Mouse (Mus musculus): ENCODE results near the gene Irak2.

Irak2 gene

DNA sequence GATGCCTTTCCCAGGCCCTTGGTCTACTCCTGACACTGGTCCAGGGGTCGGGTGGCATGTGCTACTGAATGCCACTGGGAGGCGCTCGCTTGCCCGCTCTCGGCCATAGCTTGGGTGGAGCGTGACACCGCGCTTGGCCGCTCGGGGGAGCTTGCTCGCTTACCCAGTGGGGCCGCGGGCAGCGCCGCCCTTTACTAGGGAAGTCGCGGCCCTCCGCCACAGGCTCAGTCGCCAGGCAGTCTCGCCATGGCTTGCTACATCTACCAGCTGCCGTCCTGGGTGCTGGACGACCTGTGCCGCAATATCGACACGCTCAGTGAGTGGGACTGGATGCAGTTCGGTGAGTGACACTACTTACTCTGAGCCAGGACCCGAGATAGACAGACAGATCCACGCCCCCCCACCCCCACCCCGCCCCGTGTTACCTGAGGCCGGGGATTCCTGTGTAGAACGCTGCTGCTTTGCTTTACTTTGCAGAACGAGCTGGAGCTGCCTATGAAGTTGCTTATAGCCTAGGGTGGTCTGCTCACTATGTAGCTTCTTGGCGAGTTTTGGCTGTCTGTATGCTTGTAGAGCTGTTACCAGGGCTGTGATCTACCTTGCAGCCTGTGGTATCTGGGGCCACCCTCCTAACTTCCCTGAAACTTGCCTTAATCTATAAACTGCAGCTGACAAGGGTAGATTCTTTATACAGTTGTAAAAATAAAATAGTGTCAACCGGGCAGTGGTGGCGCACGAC lies at the start of gene Irak2:
TSS of gene Irak2 (plus strand) at position 166 of the 739 bp plus-strand sequence.
- peak; percentile 81 for DNase-seq (ENCODE audit: low read depth, low spot score)

DNA sequence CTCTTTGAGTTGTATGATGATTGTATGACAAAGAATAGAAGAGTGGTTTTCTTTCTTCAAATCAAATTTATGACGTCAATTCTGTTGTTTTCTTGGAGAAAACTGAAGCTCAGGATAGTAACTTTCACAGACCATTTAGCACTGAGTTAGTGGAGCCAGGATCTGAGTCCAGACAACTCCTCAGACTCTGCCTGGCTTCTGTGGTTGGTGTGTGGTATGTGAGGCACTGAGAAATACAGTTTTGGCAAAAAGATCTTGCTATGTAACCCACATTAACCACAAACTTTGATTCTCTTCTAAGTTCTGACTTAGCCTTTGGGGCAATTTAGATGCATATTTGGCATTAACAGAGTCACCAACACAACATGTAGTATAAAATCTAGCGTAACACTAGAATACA lies 45.6 kb upstream of the Irak2 start:
- no peak for DNase-seq (ENCODE audit: low read depth, low spot score)

DNA sequence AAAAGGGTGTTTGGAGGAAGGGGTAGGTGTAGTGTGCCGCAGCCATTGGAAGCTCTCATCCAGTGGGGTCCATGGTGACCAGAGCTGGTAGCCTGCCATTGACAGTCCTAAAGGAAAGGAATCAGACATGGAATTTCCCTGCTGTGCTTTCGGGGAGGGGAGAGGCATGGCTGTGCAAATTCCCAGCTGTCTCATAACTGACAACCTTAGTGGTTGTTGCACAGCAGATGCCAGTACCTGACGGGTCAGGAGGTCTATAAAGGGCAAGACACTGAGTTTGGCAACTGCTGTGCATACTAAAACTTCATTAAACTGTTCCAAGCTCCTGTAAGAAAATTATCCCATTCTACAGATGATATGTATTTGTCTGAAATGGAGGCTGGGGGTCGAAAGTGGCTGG lies 40.3 kb upstream of the Irak2 start:
- no peak for DNase-seq (ENCODE audit: low read depth, low spot score)

DNA sequence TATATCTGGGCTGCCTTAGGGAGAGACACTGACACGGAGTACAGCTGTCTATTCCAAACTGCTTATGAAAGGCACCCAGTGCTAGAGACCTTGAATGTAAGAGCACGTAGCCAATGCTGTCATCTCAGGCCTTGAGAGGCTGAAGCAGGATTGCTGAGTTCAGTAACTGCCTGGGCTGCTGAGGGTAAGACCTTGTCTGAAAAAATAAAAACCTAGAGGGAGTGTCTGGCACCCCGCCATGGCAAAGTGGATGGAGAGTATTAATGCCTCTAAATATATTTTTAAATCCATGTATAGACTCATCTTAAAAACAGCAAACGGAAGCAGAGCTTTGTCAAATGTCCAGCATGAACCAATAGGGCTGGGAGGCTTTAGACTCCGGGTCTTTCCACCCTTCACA lies 38.4 kb upstream of the Irak2 start:
- DNase-seq (ENCODE audit: low read depth, low spot score) = no peak

DNA sequence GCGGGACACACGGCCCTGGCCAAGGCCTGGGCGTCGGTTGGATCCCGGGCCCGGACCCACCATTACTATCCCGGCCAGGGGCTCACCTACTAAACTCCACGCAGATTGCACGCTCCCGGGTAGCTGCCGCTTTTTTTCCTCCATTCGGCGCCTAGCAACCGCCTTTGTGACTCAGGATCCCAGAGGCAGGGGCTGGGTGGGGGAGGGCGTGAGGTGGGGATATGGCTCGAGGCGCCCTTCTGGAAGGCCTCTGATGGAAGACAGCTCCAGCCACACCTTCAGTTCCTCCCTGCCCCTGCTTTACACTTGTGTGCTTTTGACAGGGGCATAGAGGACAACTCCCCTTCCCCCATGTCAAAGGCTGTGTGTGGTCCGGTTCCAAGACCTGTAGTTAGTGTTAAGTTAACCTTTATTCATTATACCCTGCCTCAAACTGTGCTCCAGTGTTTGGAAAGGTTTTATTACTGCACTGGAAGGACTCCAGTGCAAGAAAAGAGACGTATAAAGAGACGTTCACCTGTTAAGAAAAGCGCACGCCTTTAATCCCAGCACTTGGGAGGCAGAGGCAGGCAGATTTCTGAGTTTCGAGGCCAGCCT lies 37.6 kb upstream of the Irak2 start, which contains the start of gene Fancd2os:
TSS of gene Fancd2os (minus strand) at position 173 of the 597 bp plus-strand sequence.
- DNase-seq (ENCODE audit: low read depth, low spot score) = no peak

DNA sequence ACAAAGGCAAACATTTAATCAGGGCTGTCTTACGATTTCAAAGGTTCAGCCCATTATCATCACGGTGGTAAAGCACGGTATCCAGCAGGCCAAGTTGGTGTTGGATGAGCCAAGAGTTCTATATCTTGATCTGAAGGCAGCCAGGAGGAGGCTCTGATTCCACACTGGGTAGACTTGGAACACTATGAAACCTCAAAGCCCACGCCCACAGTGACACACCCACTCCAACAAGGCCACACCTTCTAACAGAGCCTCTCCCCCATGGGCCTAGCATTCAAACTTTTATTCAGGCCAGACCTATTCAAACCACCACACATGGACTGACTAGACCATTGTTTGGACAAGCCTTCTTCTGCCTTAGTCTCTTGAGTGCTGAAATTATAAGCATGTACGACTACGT lies 35.4 kb upstream of the Irak2 start:
- no peak for DNase-seq (ENCODE audit: low read depth, low spot score)

DNA sequence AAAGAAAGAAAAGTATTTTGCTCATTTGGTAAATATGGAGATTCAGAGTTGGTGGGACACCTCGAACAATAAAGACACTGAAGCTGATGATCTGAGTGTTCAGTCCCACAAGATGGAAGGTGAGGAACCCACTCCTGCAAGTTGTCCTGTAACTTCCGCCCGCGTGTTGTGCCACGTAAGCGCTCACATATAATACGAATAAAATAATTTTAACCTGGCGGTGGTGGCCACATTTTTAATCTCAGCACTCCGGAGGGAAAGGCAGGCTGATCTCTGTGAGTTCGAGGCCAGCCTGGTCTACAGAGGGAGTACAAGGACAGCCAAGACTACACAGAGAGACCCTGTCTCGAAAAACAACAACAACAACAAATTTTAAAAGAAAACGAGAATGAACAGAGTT lies 34.3 kb upstream of the Irak2 start:
- DNase-seq (ENCODE audit: low read depth, low spot score) = no peak

DNA sequence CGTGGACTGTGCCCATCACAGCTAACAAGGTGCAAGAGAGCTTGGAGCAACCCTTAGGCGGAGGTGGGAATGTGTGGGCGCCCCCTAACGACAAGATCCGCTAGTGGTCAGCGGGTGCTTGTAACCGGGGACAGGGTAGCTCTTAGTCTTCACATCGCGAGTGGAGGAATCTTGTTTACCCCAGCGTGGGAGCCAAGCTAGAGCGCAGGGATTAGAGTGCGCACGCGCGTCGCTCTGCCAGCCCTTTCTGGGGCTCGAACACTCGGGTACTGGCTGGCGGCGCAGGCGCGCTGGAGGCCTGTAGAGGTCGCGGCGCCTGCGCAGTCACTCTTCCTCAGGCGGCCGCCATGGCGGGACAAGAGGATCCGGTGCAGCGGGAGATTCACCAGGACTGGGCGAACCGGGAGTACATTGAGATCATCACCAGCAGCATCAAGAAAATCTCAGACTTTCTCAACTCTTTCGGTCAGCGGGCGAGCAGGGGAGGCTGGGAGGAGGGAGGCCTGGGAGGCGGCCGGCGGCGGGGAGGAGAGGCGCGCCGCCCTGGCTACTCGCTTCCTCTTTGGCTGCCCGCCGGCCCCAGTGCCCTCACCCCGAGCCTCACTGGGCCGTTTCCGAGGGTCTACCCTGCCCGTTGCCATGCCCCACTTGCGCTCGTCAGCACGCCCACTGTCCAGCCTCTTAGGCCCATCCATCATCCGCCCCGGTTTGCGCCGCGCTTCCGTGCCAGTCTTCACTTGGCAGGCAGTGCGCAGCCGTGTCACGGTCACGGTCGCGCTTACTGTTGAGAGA lies 33.6 kb upstream of the Irak2 start, which contains the start of gene Brk1:
TSS of gene Brk1 (plus strand) at position 341 of the 792 bp plus-strand sequence.
- peak; percentile 80 for DNase-seq (ENCODE audit: low read depth, low spot score)

DNA sequence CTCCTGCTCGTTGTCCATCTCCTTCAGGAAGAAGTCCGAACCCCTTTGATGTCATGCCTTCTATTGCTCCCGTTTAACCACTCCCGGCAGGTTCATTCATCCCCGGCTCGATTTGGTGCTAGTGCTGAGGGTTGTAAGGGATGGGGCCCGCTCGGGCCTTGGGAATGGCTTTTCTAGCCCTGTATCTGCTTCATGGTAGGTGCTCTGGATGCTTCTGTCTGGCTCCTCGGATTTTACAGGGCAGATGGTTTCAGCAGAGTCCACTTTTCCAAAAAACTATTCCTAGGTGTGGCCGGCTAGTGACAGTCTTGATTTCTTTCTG lies 33.1 kb upstream of the Irak2 start:
- no peak for DNase-seq (ENCODE audit: low read depth, low spot score)

DNA sequence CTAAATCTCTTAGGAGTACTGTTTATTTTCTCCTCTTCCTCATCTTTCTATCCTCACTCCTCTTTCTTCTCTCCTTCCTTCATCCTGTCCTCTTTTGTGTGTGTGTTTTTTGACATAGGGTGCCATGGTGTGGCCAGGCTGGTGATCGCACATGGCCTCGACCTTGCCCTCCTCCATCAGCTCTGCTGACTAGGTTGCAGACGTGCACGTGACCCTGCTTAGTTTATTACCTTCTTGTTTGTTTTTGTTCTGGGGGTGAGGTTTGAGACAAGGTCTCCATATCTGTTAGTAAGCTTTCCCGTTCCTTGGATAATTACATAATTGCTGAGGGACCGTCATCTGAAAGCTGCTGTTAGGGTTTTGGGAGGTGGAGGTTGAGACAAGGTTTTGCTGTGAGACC lies 29.4 kb upstream of the Irak2 start:
- DNase-seq (ENCODE audit: low read depth, low spot score) = no peak

DNA sequence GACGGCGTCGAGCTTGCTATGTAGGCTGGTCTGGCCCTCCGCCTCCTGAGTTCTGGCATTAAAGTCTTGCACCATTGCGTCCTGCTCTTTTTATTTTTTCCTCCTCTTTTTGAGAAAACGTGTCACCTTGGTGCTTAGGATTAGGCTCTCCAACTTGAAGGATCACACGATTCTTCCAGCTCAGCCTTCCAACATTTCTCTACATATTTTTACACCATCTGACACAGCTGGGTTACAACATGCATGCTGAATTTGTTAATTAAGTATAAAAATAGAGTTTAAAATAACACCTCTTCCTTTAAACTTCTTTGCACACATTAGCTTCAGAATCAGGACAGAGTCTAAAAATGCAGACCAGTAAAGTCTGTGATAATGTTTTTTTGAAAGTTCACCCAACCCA lies 29.0 kb upstream of the Irak2 start:
- no peak for DNase-seq (ENCODE audit: low read depth, low spot score)

DNA sequence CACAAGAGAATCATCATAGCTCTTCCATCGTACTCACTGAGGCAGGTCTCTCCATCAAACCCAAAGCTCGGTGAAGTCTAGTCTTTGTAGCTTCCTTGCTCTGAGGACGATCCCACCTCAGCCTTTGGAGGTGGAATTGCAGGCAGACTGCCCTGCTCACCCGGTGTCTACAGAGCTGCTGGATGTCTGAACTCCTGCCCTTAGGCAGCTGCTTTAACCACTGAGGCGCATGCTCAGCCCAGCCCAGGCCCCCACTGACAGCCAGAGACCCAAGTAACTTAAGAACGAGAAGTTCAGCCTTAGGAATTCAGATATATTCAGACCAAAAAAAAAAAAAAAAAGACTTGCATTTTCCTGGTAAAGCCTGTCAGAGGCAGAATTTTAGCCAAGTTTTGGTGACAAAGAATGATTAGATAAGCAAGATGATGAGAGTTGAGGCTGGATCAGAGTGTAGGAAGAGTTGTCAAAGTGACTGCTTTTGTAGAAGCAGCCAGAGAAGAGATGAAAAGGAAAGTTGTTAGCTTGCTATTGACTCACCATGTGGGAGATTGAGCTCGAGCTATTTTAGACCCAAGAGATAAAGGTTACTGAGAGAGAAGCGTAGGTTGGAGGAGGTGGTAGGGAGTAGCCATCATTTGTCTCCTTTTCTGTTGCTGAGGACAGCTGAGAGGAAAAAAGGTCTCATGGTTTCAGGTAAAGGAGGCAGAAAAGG lies 25.9 kb upstream of the Irak2 start:
- no peak for DNase-seq (ENCODE audit: low read depth, low spot score)

DNA sequence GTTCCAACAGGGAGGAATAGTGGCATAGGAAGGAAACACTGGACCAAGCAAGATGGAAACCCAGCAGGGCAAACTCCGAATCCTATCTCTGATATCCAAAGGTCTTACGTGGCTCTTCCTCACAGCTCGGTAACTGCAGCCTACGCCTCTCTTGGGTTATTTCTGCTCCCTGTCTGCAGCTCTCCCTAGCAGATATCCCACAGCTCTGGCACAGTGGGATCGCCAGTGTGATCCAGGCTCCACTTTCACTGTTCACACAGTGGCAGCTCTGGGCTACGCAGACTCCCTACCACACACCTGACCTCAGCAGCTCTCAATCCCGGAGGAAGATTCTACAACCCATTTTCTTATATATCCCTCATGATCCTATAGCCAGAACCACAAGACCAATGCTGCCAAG lies 24.1 kb upstream of the Irak2 start:
- no peak for DNase-seq (ENCODE audit: low read depth, low spot score)

DNA sequence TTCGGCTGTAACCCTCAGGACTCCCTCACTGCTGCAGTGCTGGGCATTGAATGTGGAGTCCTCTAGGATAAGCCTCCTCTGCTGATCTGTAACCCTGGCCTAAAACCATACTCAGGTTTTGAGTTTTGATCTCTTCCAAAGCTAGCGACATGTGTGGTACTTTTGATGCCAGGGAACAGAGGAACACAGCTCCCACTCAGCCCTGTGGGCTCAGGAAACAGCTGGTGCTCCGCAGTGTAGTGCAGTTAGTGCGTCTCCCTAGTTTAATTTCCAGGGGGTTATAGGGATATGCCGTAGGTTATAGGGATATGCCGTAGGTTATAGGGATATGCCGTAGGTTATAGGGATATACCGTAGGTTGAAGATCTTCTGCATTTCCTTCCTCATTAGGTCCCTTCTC lies 23.3 kb upstream of the Irak2 start:
- DNase-seq (ENCODE audit: low read depth, low spot score) = no peak

DNA sequence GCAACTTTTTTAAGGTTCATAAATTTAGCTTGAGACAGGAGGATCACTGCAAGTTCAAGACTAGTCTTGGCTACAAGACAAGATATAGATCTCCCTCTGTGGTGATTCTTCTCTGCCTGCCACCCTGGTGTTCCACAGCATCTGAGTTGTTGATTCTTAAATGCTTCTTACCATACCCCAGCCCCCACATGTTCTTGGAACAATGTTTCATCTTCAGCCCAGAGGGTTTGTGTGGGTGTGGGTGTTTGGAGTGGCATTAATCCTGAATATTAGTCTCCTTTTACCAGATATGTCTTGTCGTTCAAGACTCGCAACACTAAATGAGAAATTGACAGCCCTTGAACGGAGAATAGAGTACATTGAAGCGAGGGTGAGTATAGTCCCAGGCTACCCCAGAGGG lies 22.8 kb upstream of the Irak2 start:
- no peak for DNase-seq (ENCODE audit: low read depth, low spot score)

DNA sequence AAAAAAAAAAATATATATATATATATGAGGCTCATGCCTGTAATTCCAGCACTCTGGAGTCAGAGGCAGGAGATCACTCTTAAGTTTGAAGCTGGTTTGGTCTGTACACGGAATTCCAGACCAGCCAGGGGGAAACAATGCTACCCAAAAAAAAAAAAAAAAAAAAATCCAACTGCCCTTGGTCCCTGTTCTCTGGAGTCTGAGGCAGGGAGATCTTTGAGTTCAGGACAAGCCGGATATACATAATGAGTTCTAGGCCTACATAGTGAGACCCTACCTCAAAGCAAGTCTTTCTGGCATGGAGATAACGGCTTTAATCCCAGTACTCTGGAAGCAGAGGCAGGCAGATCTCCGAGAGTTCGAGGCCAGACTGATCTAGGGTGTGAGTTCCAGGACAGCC lies 14.9 kb upstream of the Irak2 start:
- no peak for DNase-seq (ENCODE audit: low read depth, low spot score)

DNA sequence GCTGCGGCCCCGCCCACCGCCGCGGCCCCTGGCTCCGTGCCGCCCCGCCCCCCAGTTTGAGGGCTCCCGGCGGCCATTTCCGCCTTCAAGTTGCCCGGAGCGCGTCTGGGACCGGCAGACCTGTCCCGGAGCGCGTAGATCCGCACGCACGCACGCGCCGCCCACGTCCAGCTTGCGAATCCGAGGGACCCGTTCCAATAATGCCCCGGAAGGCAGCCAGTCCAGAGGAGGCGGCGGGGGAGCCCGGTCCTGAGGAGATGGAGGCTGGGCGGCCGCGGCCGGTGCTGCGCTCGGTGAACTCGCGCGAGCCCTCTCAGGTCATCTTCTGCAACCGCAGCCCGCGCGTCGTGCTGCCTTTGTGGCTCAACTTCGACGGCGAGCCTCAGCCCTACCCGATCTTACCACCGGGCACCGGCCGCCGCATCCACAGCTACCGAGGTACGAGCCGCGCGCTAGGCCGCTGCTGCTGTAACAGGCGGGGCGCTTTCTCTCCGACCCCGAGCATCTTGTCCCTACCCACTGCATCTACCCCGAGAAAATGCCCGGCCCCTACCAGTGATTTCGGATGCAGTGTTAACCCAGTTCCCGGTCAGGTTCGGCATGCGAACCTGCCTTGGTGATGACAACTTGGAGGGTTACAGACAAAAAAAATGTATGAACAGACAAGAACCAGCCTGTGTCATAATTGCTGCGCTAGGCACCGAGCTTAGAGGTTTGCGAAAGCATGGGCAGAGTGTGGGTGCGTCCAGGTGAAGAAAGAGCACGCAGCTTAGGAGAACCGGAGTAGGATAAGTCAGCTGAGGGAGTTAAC lies 14.1 kb upstream of the Irak2 start, which contains the start of gene Vhl:
TSS of gene Vhl (plus strand) at position 19 of the 811 bp plus-strand sequence.
- peak; percentile 78 for DNase-seq (ENCODE audit: low read depth, low spot score)

DNA sequence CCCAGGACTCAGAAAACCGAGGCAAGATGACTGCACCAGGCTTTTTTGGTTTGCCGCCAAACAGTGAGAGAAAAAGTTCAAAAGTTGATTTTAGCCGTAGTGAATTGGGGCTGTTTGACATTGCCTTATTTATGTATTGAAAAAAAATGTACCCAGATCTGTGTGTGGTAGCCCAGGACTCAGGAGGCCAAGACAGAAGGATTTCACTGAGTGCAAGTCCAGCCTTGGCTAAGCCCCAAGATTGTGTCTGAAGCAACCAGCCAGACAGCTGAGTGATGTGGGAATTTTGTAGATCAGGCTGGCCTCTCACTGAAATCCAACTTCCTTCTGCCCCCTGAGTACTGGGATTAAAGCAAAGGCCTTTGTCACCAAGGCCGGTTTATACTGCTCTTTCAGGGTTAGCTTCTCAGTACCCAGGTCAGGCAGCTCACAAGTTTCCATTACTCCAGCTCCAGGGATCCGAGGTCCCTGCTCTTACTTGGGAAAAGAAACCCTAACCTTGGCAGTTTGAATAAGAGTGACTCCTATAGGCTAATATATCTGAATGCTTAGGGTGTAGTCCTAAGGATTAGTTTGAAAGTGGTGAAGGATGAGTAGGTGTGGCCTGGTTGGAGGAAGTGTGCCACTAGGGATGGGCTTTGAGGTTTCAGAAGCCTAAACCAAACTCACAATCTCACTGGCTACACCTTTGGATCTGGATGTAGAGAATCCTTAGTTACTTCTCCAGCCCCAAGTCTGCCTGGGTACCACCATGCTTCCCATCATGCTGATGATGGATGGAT lies 13.1 kb upstream of the Irak2 start:
- DNase-seq (ENCODE audit: low read depth, low spot score) = no peak

DNA sequence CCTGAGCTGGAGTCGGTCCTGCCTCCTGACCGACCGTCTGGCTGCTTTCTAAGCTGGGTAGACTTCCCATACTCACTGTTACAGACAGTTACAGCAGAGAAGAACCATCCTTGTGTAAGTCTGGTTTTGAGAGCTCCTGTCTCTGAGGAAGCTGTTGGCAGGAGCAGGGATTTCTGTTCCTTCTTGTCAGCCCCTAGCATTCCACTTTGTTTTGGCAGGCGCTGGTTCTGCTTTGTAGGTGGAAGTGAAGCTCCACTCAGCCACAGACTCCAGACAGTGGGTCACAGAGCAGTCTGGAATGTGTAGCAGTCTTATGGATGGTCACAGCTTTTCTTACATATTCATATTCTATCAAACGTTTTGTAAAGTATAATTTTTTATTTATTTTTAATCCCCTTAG lies 7.9 kb upstream of the Irak2 start:
- no peak for DNase-seq (ENCODE audit: low read depth, low spot score)

DNA sequence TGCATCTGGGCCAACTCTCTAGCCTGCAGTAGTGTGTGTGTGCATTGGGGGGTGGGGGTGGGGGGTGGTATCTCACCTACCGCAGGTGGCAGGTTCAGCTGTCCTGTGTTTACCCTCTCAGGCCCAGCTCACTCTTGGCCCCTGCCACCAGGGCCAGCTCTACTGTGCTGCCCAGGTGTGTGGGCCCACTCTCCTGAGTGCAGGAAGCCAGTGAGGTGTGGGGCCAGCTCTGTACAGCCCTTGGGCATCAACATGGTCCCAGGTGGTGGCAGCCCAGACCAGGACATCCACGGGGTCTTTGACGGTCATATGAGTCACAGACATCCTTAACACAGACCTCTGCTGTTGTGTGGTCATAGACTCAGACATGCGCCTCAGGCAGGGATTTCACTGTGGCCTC lies 5.4 kb upstream of the Irak2 start:
- no peak for DNase-seq (ENCODE audit: low read depth, low spot score)
